Mouse (Mus musculus): ENCODE results near the gene Psmd7. TPM values are rescaled to one million over a fixed set of nuclear protein-coding genes. Genes with fewer than 3 reads are reported as not detected.

Psmd7 gene
- polyA plus RNA-seq, 1 experiment from 2014 or later, result 245 TPM

DNA sequence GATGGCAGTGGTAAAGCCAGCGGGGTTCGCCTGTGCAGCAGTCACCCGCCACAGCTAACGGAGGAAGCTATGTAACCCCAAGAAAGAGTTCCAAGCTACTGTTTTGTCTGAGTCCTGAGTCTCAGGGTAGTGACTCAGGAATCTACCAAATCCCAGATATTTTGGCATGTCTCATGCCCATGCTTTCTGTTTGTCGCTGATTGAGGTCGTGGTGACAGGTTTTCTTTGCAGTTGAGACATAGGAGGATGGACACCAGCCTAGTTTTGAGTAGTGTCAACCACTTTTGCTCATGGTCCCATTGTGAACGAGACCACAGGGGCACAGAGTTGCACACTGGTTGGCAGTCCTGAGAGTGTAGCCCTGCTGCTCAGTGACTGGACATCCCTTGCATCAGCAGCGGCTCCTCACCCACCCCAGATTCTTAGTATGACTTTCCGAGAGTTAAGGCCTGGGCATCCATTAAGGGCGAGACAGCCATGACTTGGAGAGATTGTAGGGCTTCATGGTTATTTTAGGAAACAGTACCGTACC lies 42.6 kb downstream of the Psmd7 start:
- no peaks in the 10 kb centered on the region for H3K9me3 ChIP-seq (ENCODE audit: control insufficient read depth, low read length)
- H3K27ac ChIP-seq (ENCODE audit: low read depth, low read length), result no peak overlapping the region
- no peak for ATAC-seq
- 90% methylated on average over 11 of the region's 11 CpGs for whole genome bisulfite sequencing
- peaks cover 6% of the 10 kb centered on the region; the same call in 1 of the 2 replicates for H3K36me3 ChIP-seq (ENCODE audit: control insufficient read depth, insufficient read depth, low read length)
- no peaks in the 10 kb centered on the region for H3K4me1 ChIP-seq (ENCODE audit: control insufficient read depth, insufficient read depth, low read depth, low read length)
- no peak overlapping the region for H3K4me3 ChIP-seq (ENCODE audit: low read length)
- H3K9ac ChIP-seq (ENCODE audit: low read depth, low read length), result no peak overlapping the region
- H3K4me2 ChIP-seq (ENCODE audit: low read length), result no peak overlapping the region
- H3K27me3 ChIP-seq (replicated peaks; ENCODE audit: control insufficient read depth, insufficient read depth, low read length), result no peaks in the 10 kb centered on the region

DNA sequence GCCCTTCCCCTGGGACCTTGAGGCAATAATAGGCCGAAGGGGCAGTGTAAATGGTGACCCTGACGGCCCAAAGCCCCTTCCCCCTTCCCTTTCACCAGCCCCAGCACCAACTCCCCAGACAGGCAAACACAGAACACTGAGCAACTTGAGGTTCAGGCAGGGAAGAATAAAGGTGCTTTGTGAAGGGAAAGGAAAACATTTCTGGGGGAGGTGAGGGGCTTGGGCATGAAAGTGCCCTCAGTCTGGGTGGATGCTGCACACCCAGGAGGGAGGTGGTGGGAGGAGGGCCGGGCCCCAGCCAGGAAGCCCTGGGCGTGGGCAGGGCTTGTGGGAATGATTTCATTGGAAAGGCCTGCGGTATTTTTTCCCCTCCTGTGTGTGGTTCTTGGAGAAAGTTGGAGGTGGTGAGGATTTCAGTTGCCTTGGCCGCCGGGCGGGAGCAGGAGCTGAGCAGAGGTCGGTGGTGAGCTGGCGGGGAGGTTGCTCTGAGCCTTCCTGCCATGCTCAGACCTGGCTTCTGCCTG lies 43.6 kb downstream of the Psmd7 start:
- Histone ChIP-seq H3K36me3 (ENCODE audit: control insufficient read depth, insufficient read depth, low read length) (no peaks in the 10 kb centered on the region), H3K27me3 (replicated peaks; ENCODE audit: control insufficient read depth, insufficient read depth, low read length) (no peaks in the 10 kb centered on the region), H3K9me3 (ENCODE audit: control insufficient read depth, low read length) (no peaks in the 10 kb centered on the region), H3K27ac (ENCODE audit: low read depth, low read length) (peak overlapping the region; percentile 3; the same call in 1 of the 2 replicates), H3K4me2 (ENCODE audit: low read length) (no peak overlapping the region), H3K4me1 (ENCODE audit: control insufficient read depth, insufficient read depth, low read depth, low read length) (no peaks in the 10 kb centered on the region), H3K9ac (ENCODE audit: low read depth, low read length) (no peak overlapping the region), H3K4me3 (ENCODE audit: low read length) (no peak overlapping the region)
- 71% methylated on average over 9 of the region's 10 CpGs for WGBS
- ATAC-seq, result no peak

DNA sequence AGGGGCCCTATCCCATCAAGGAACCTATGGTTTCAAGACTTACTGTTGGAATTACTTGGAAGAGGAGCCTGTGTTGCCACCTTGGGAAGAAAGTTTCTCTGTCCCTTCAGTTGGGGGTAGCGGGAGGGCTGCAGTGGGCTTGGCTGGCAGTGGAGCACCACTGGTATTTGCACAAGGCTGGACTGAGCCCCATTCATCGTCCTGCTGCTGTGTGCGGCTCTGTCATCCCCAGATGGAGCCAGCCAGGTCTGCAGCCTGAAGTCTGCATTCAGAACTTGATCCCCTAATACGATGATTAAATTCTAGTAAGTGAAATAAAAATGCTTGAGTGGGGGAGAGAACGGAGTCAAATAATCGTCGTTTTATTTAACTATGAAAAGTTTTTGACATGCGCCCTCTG lies 44.1 kb downstream of the Psmd7 start:
- Histone ChIP-seq H3K36me3 (ENCODE audit: control insufficient read depth, insufficient read depth, low read length) (no peaks in the 10 kb centered on the region), H3K4me1 (ENCODE audit: control insufficient read depth, insufficient read depth, low read depth, low read length) (no peaks in the 10 kb centered on the region), H3K27ac (ENCODE audit: low read depth, low read length) (no peak overlapping the region), H3K27me3 (replicated peaks; ENCODE audit: control insufficient read depth, insufficient read depth, low read length) (no peaks in the 10 kb centered on the region), H3K4me2 (ENCODE audit: low read length) (no peak overlapping the region), H3K9me3 (ENCODE audit: control insufficient read depth, low read length) (no peaks in the 10 kb centered on the region), H3K9ac (ENCODE audit: low read depth, low read length) (no peak overlapping the region), H3K4me3 (ENCODE audit: low read length) (no peak overlapping the region)
- WGBS, result 74% methylated on average over 8 of the region's 8 CpGs
- ATAC-seq, result no peak

DNA sequence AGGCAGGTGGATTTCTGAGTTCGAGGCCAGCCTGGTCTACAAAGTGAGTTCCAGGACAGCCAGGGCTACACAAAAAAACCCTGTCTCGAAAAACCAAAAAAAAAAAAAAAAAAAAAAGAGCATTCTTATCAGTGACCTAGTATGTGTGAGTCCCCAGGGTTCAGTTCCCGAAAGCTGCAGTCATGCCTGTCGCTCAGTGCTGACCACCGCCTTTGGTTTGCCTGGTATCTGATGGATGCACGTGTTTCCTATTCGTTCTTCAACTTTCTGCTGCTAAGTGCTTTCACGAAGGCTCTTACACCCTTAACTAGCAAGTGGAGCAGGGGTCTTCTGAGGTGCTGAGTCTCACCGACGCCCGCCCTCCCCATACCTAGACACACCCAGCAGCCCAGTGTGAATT lies 44.5 kb downstream of the Psmd7 start:
- no peak overlapping the region for H3K27ac ChIP-seq (ENCODE audit: low read depth, low read length)
- WGBS, result 95% methylated on average over 11 of the region's 11 CpGs

DNA sequence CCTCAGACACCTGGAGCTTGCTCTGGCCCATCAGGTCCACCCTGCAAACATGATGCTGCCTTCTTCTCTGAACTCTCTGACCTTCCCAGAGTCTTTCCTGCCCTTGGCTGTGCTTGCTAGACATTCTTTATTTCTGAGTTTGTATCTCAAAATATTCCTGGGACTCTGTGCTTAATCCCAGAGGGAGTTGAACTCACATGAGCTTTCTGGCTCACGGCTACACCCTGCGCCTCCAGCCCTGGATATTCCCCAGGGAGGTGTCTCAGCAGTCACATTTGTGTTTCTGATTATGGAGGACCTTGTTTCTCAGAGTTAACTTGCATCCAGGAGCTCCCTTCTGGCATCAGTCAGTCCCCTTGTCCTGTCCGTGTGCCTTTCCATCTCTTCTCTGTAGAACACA lies 46.1 kb downstream of the Psmd7 start:
- no peak overlapping the region for H3K4me2 ChIP-seq (ENCODE audit: low read length)
- no peaks in the 10 kb centered on the region for H3K36me3 ChIP-seq (ENCODE audit: control insufficient read depth, insufficient read depth, low read length)
- WGBS, result 94% methylated on average over 3 of the region's 3 CpGs
- no peaks in the 10 kb centered on the region for H3K27me3 ChIP-seq (replicated peaks; ENCODE audit: control insufficient read depth, insufficient read depth, low read length)
- H3K27ac ChIP-seq (ENCODE audit: low read depth, low read length), result no peak overlapping the region
- no peak for ATAC-seq
- no peaks in the 10 kb centered on the region for H3K4me1 ChIP-seq (ENCODE audit: control insufficient read depth, insufficient read depth, low read depth, low read length)
- H3K9me3 ChIP-seq (ENCODE audit: control insufficient read depth, low read length), result no peaks in the 10 kb centered on the region
- no peak overlapping the region for H3K4me3 ChIP-seq (ENCODE audit: low read length)
- H3K9ac ChIP-seq (ENCODE audit: low read depth, low read length), result no peak overlapping the region

More for the DNA sequence above, 44.5 kb downstream of the Psmd7 start:
- Histone ChIP-seq H3K27me3 (replicated peaks; ENCODE audit: control insufficient read depth, insufficient read depth, low read length) (no peaks in the 10 kb centered on the region), H3K36me3 (ENCODE audit: control insufficient read depth, insufficient read depth, low read length) (no peaks in the 10 kb centered on the region), H3K4me2 (ENCODE audit: low read length) (no peak overlapping the region), H3K4me1 (ENCODE audit: control insufficient read depth, insufficient read depth, low read depth, low read length) (no peaks in the 10 kb centered on the region), H3K4me3 (ENCODE audit: low read length) (no peak overlapping the region), H3K9ac (ENCODE audit: low read depth, low read length) (no peak overlapping the region), H3K9me3 (ENCODE audit: control insufficient read depth, low read length) (no peaks in the 10 kb centered on the region)
- no peak for ATAC-seq

DNA sequence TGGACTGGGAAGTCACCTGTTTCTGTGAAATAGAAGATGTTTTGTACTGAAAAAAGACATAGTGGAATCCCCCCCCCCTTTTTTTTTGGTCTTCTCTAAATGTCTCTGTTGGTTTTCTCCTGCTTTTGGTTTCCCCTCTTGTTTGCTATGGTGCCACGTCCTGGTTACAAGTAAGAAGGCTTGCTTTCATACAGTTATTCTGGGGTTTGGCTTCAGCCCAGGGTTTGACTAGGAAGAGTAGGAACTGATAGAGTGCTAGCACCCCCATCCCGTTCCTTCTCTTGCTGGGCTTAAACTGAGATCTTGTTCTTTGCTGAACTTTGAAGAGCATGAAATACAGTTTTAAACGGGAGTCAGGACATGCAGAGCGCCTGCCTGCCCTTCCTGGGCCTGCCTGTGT lies 46.9 kb downstream of the Psmd7 start:
- Histone ChIP-seq H3K9me3 (ENCODE audit: control insufficient read depth, low read length) (no peaks in the 10 kb centered on the region), H3K27me3 (replicated peaks; ENCODE audit: control insufficient read depth, insufficient read depth, low read length) (no peaks in the 10 kb centered on the region), H3K27ac (ENCODE audit: low read depth, low read length) (no peak overlapping the region), H3K4me2 (ENCODE audit: low read length) (no peak overlapping the region), H3K36me3 (ENCODE audit: control insufficient read depth, insufficient read depth, low read length) (no peaks in the 10 kb centered on the region), H3K4me3 (ENCODE audit: low read length) (no peak overlapping the region), H3K4me1 (ENCODE audit: control insufficient read depth, insufficient read depth, low read depth, low read length) (no peaks in the 10 kb centered on the region), H3K9ac (ENCODE audit: low read depth, low read length) (no peak overlapping the region)
- 87% methylated on average over 4 of the region's 4 CpGs for WGBS
- ATAC-seq, result no peak

DNA sequence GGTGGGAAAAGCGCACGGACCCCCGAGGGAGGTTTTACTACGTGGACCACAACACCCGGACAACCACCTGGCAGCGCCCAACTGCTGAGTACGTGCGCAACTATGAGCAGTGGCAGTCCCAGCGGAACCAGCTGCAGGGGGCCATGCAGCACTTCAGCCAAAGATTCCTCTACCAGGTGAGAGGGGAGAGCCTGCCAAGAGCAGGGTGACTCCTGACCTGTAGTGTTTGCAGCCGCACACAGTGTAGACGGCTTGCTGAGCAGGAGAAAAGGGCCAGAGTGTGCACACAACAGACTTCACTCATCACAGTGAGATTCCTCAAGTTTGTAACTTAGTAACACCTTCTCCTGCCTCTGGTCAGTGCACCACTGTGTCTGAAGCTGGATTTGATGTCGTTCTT lies 47.6 kb downstream of the Psmd7 start:
- no peaks in the 10 kb centered on the region for H3K4me1 ChIP-seq (ENCODE audit: control insufficient read depth, insufficient read depth, low read depth, low read length)
- WGBS, result 74% methylated on average over 12 of the region's 12 CpGs
- H3K36me3 ChIP-seq (ENCODE audit: control insufficient read depth, insufficient read depth, low read length), result 0 out of 2 replicates have a peak, but pooled peaks cover 3% of the 10 kb centered on the region
- no peak overlapping the region for H3K4me3 ChIP-seq (ENCODE audit: low read length)
- H3K9ac ChIP-seq (ENCODE audit: low read depth, low read length), result no peak overlapping the region
- H3K4me2 ChIP-seq (ENCODE audit: low read length), result no peak overlapping the region
- no peak overlapping the region for H3K27ac ChIP-seq (ENCODE audit: low read depth, low read length)
- no peaks in the 10 kb centered on the region for H3K9me3 ChIP-seq (ENCODE audit: control insufficient read depth, low read length)
- ATAC-seq, result no peak
- H3K27me3 ChIP-seq (replicated peaks; ENCODE audit: control insufficient read depth, insufficient read depth, low read length), result no peaks in the 10 kb centered on the region

DNA sequence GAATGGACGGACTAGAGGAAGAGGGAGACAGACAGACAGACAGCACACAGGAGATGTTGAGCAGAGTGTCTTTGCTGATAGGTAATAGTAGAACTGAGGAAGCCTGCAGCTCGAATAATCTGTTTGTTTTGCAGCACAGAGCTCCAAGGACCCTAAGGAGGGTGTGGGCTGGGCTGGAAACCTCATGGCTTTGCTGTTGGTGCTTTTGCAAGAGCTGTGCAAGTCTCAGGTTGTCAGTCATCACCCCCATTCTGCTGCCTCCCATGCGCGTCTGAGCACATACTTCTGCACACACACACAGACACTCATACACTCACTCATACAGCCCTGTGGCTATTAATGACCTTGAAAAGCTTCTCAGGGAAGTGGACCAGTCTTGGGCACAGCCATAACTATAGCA lies 50.8 kb downstream of the Psmd7 start:
- Histone ChIP-seq H3K27me3 (replicated peaks; ENCODE audit: control insufficient read depth, insufficient read depth, low read length) (no peaks in the 10 kb centered on the region), H3K4me2 (ENCODE audit: low read length) (no peak overlapping the region), H3K36me3 (ENCODE audit: control insufficient read depth, insufficient read depth, low read length) (peaks cover 5% of the 10 kb centered on the region; the same call in 1 of the 2 replicates), H3K4me1 (ENCODE audit: control insufficient read depth, insufficient read depth, low read depth, low read length) (no peaks in the 10 kb centered on the region), H3K4me3 (ENCODE audit: low read length) (no peak overlapping the region), H3K9ac (ENCODE audit: low read depth, low read length) (no peak overlapping the region), H3K9me3 (ENCODE audit: control insufficient read depth, low read length) (no peaks in the 10 kb centered on the region), H3K27ac (ENCODE audit: low read depth, low read length) (no peak overlapping the region)
- ATAC-seq, result no peak
- 83% methylated on average over 4 of the region's 4 CpGs for WGBS

Measured in hindbrain, embryonic 16.5 days (tissue).